Mouse (Mus musculus) bone marrow, adult 2 months (tissue): ENCODE data around the gene Aif1.

ENCODE experiments used
- CTCF ChIP-seq: fragments of 200-500 bp; IDR thresholded peaks from 2 replicates; pipeline ENCODE4 v1.5.1; 2011; ENCODE audit warnings: low read length, control low read depth; ENCODE audit not compliant: control insufficient read depth, insufficient read depth
- POLR2A ChIP-seq: fragments of 200-500 bp; IDR thresholded peaks from 2 replicates; pipeline ENCODE4 v1.6.1; 2011; ENCODE audit warnings: low read depth, mild to moderate bottlenecking, control low read depth, low read length, borderline replicate concordance; ENCODE audit not compliant: control insufficient read depth

- TF ChIP-seq CTCF, result no peak
- no peak for TF ChIP-seq POLR2A
Observed at GRCm38 (mm10) chr17:35224641-35225040, 48.8 kb upstream of the Aif1 start.
